Mouse (Mus musculus) hindbrain, postnatal 0 days (tissue): ENCODE data around the gene Camk2n2. TPM values are rescaled to one million over a fixed set of nuclear protein-coding genes. Genes with fewer than 3 reads are reported as not detected.

ENCODE experiments used
- ATAC-seq: fragments of 200-750 bp; cut with Nextera tagmentation; 2 replicates; pipeline ENCODE4 v1.8.0; 2017; ENCODE audit warnings: mild to moderate bottlenecking, moderate TSS enrichment, moderate library complexity
- DNase-seq: peaks from one replicate; pipeline ENCODE4 v3.0.0-alpha.2; 2015; ENCODE audit warnings: low spot score
- H3K27ac ChIP-seq: fragments of 300-500 bp; sonication (generic); 2 replicates; pipeline ENCODE4 v1.5.1; 2014; ENCODE audit warnings: mild to moderate bottlenecking
- H3K27me3 ChIP-seq: fragments of 300-500 bp; sonication (generic); 2 replicates; pipeline ENCODE4 v1.6.1; 2014; ENCODE audit warnings: low read length, mixed read lengths; ENCODE audit not compliant: insufficient read depth
- H3K36me3 ChIP-seq: fragments of 300-500 bp; sonication (generic); 2 replicates; pipeline ENCODE4 v1.6.1; 2014; ENCODE audit warnings: low read length, mixed read lengths; ENCODE audit not compliant: insufficient read depth
- H3K4me1 ChIP-seq: fragments of 300-500 bp; sonication (generic); 2 replicates; pipeline ENCODE4 v1.6.1; 2014; ENCODE audit warnings: antibody characterized with exemption, low read length, mixed read lengths; ENCODE audit not compliant: insufficient read depth
- H3K4me2 ChIP-seq: fragments of 300-500 bp; sonication (generic); 2 replicates; pipeline ENCODE4 v1.6.1; 2014; ENCODE audit warnings: low read depth, mild to moderate bottlenecking, low read length, moderate library complexity, mixed read lengths
- H3K4me3 ChIP-seq: fragments of 300-500 bp; sonication (generic); 2 replicates; pipeline ENCODE4 v1.5.1; 2014; ENCODE audit warnings: low read length
- H3K9ac ChIP-seq: fragments of 300-500 bp; sonication (generic); replicated peaks from 2 replicates; pipeline ENCODE4 v1.6.1; 2014; ENCODE audit warnings: mild to moderate bottlenecking, low read length, moderate library complexity, mixed read lengths
- H3K9me3 ChIP-seq: fragments of 300-500 bp; sonication (generic); 2 replicates; pipeline ENCODE4 v1.6.1; 2016; ENCODE audit warnings: low read length, mixed read lengths
- CTCF ChIP-seq: IDR thresholded peaks from 2 replicates; pipeline ENCODE4 v1.5.1; 2016; ENCODE audit warnings: antibody characterized with exemption, control low read depth, low read depth
- WGBS: fragments of 180-500 bp; shearing (Covaris S2); extraction: QIAGEN DNeasy Blood & Tissue Kit; methylation state at CpG from one replicate; pipeline ENCODE4 v1.1.7; 2014; 5-methylcytosine and 5-hydroxymethylcytosine counted together
- polyA plus RNA-seq: library from polyadenylated mRNA; unstranded; fragments of >200 nt; fragmentation: Nextera tagmentation; extraction: Ambion mirVana; gene quantifications from 2 replicates; pipeline ENCODE4 v1.2.1, GENCODE M21; 2015
- total RNA-seq: library from RNA; depleted of rRNA; stranded (reverse); fragments of >200 nt; gene quantifications from 2 replicates; pipeline ENCODE4 v1.2.3, GENCODE M21; 2014

The Camk2n2 gene
- total and polyA plus RNA-seq, 2 experiments from 2014 or later = 82.9 to 85.7 TPM

GRCm38 (mm10) chr16:20628871-20629391 lies 7.8 kb upstream of the Camk2n2 start:
- H3K36me3 ChIP-seq = no peaks in the 10 kb centered on the region; the same call in 1 of the 2 replicates
- H3K9ac ChIP-seq = peak overlapping the region; percentile 74; the same call in 1 of the 2 replicates
- no peaks in the 10 kb centered on the region for H3K9me3 ChIP-seq
- TF ChIP-seq CTCF = no peak
- H3K4me2 ChIP-seq = peak overlapping the region; percentile 79
- WGBS = 46% methylated on average over 11 of the region's 11 CpGs
- no peak for ATAC-seq
- H3K4me3 ChIP-seq = peak overlapping the region; percentile 61; the same call in 1 of the 2 replicates
- DNase-seq = no peak
- H3K4me1 ChIP-seq = peaks cover 6% of the 10 kb centered on the region; the same call in 1 of the 2 replicates
- H3K27ac ChIP-seq = no peak overlapping the region; the same call in 1 of the 2 replicates
- H3K27me3 ChIP-seq = no peaks in the 10 kb centered on the region

GRCm38 (mm10) chr16:20623211-20623610 lies 2.1 kb upstream of the Camk2n2 start:
- no peaks in the 10 kb centered on the region for H3K27me3 ChIP-seq
- peak overlapping the region; percentile 94; the same call in 1 of the 2 replicates for H3K27ac ChIP-seq
- ATAC-seq (no peak), DNase-seq (no peak)
- H3K4me3 ChIP-seq = no peak overlapping the region
- no peaks in the 10 kb centered on the region for H3K36me3 ChIP-seq
- no peaks in the 10 kb centered on the region for H3K9me3 ChIP-seq
- peak overlapping the region; percentile 88 for H3K4me2 ChIP-seq
- H3K4me1 ChIP-seq = peaks cover 8% of the 10 kb centered on the region; the same call in 1 of the 2 replicates
- H3K9ac ChIP-seq = 0 out of 2 replicates have a peak overlapping the region, but pooled peaks have one; percentile 70
- TF ChIP-seq CTCF = no peak
- 34% methylated on average over 2 of the region's 2 CpGs for WGBS

DNA sequence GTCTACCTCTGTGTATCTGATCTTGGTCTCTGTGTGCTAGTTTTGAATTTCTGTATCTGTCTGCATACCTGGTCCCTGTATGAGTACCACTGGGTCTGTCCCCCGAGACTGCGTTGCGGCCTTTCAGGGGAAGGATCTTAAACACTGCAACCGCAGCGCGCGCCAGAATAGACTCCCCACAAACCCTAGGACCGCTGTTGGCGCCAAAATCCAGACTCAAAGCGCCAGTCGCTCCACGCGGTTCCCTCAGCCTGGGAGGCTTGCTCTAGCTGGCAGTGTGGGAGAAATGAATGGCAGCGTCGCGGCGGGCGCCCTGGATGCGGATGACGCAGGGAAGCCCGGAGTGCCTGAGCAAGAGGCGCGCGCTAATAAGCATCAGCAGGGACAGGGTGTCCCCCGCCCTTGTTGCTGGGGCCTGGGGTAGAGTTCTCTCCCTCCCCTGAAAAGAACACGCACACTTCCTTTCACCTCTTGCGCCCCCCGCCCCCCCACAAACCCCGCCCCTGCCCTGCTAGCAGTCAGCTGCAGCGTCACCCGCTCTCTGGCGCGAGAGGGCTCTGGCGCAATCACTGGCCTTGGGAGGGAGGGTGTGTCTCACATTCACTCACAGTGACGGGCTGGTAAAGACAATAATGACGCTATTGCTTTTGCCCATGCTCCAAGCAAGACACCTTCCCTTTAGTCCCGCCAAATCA lies 1.1 kb upstream of the Camk2n2 start:
- peaks cover 8% of the 10 kb centered on the region; the same call in 1 of the 2 replicates for H3K4me1 ChIP-seq
- H3K9me3 ChIP-seq = no peaks in the 10 kb centered on the region
- H3K4me2 ChIP-seq = peak overlapping the region; percentile 88
- DNase-seq (peak; percentile 87), ATAC-seq (peak; percentile 78)
- TF ChIP-seq CTCF = no peak
- H3K4me3 ChIP-seq = peak overlapping the region; percentile 84
- H3K36me3 ChIP-seq = no peaks in the 10 kb centered on the region
- under 1% methylated on average over 34 of the region's 37 CpGs for WGBS
- H3K27me3 ChIP-seq = no peaks in the 10 kb centered on the region
- H3K27ac ChIP-seq = peak overlapping the region; percentile 94
- H3K9ac ChIP-seq = peak overlapping the region; percentile 70

- under 1% methylated on average over 32 of the region's 32 CpGs for WGBS
- no peak; the same call in 1 of the 2 replicates for ATAC-seq
- Histone ChIP-seq H3K4me1 (peaks cover 8% of the 10 kb centered on the region; the same call in 1 of the 2 replicates), H3K4me2 (peak overlapping the region; percentile 88), H3K9me3 (no peaks in the 10 kb centered on the region), H3K27me3 (no peaks in the 10 kb centered on the region), H3K36me3 (no peaks in the 10 kb centered on the region), H3K9ac (peak overlapping the region; percentile 70), H3K27ac (peak overlapping the region; percentile 94), H3K4me3 (peak overlapping the region; percentile 84)
- no peak for DNase-seq
- TF ChIP-seq CTCF = no peak
These were observed 316 bp downstream of the Camk2n2 start for GRCm38 (mm10) chr16:20620751-20621190.

- no peak for TF ChIP-seq CTCF
These were observed 720 bp downstream of the Camk2n2 start for GRCm38 (mm10) chr16:20620399-20620735.

DNA sequence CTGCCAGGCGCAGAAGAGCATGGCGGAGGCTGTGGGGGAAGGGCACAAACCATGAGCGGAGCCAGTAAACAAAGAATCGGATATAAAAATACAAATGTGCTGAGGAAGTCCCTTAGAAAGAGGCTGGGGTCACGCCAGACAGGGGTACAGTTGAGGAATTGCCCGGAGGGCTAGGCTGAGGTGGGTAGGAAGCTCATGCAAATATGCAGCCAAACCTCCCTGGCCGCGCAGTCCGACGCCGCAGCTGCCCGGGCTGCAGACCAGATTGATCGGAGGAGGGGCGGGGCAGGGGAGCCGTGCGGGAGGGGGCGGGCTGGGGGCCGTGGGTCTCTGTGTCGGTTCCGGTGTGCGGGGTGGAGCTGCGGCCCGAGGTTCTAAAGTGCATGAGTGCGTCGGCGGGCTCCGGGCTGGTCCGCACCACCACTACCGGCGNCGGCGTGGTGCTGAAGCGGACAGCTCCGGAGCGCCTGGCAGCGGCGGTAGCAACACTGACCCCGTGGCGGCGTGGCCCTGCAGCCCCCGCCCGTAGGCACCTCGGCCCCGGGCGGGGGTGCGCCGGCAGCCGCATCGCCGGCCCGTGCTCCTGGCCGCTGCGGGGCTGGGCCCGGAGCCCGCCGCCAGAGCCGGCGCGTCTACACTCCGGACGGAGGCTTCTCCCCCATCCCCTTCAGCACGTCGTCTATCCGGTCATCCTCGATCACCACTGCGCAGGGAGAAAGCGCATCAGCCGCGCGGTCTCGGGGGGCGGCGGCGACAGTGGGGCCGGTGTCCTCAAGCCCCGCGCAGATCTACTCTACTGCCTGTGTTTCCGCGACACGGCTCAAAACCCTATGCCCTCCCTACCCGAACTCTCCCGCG lies 1.3 kb downstream of the Camk2n2 start:
- peak overlapping the region; percentile 70 for H3K9ac ChIP-seq

More at GRCm38 (mm10) chr16:20620399-20620735, 720 bp downstream of the Camk2n2 start:
- H3K4me1 ChIP-seq = peaks cover 8% of the 10 kb centered on the region; the same call in 1 of the 2 replicates
- 1% methylated on average over 9 of the region's 9 CpGs for WGBS
- peak; percentile 35 for DNase-seq
- no peaks in the 10 kb centered on the region for H3K9me3 ChIP-seq
- H3K27me3 ChIP-seq = no peaks in the 10 kb centered on the region
- ATAC-seq = peak; percentile 8; the same call in 1 of the 2 replicates
- H3K9ac ChIP-seq = peak overlapping the region; percentile 70
- peak overlapping the region; percentile 94 for H3K27ac ChIP-seq
- H3K36me3 ChIP-seq = no peaks in the 10 kb centered on the region
- H3K4me3 ChIP-seq = peak overlapping the region; percentile 84
- peak overlapping the region; percentile 88 for H3K4me2 ChIP-seq

More for the DNA sequence above, 1.3 kb downstream of the Camk2n2 start:
- Histone ChIP-seq H3K27ac (peak overlapping the region; percentile 94), H3K27me3 (no peaks in the 10 kb centered on the region), H3K4me1 (peaks cover 8% of the 10 kb centered on the region; the same call in 1 of the 2 replicates), H3K36me3 (no peaks in the 10 kb centered on the region), H3K9me3 (no peaks in the 10 kb centered on the region), H3K4me3 (peak overlapping the region; percentile 84), H3K4me2 (peak overlapping the region; percentile 88)
- ATAC-seq (peak; percentile 21), DNase-seq (peak; percentile 56)
- 1% methylated on average over 61 of the region's 83 CpGs for WGBS
- TF ChIP-seq CTCF = no peak
